Mouse (Mus musculus) embryo, embryonic 9.5 days (tissue): ENCODE data around the gene Gm11011.

Experiments
- DNase-seq: peaks from one replicate; pipeline ENCODE4 v3.0.0-alpha.2; 2017; ENCODE audit errors: extremely low spot score

The Gm11011 gene

DNA sequence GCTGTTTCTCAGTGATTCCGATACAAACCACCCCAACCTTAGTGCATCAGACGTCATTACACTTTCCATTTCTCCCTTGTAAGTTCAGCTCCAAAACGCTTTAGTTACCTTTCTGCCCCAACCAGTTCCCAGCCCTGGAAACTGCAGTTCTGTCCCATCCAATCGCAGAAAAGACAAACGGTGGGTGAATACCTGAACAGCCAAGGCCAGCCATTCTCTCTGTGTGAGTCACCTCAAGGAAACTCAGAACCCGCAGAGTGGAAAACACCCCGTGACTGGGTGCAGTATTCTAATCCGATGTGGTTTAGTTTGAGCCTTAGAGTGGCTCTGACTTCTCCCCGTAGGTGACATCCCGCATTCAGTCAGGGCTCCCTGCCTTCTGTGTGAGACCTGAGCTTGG, 2.2 kb upstream of the Gm11011 start:
- no peak for DNase-seq

- no peak for DNase-seq
Measured at GRCm38 (mm10) chr2:169586688-169587087, 857 bp downstream of the Gm11011 start.

DNA sequence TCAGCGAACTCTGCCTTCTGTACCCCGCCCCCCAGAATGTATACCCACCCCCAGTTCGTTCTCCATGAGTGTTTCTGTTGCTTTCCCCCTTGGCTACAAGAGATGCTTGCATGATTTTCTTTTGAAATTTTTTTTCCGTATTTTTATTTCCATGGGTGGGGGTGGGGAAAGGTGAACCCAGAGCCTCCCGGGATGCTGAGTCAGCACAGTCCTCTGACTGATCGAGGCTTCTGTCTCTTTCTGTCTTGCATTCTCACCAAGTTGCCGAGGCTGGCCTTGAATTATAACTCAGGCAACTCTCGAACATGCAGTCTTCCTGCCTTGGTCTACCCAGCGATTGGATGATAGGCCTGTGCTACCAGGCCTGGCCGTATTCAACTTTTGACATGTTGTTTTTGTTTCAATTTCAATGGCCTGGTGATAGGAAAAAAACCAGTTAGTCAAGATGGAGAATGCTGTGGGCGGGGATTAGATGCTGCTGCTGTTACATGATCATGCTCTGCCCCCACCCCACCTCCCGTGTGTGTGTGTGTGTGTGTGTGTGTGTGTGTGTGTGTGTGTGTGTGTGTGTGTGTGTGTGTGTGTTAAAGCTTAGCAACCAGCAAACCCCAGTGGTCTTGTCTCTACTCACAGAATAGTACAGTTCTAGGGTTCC, 1.8 kb downstream of the Gm11011 start:
- no peak for DNase-seq

GRCm38 (mm10) chr2:169584745-169585456, 2.6 kb downstream of the Gm11011 start:
- no peak for DNase-seq

GRCm38 (mm10) chr2:169583476-169583875, 4.1 kb downstream of the Gm11011 start:
- DNase-seq: no peak

GRCm38 (mm10) chr2:169577508-169578196, 9.9 kb downstream of the Gm11011 start:
- DNase-seq: no peak

DNA sequence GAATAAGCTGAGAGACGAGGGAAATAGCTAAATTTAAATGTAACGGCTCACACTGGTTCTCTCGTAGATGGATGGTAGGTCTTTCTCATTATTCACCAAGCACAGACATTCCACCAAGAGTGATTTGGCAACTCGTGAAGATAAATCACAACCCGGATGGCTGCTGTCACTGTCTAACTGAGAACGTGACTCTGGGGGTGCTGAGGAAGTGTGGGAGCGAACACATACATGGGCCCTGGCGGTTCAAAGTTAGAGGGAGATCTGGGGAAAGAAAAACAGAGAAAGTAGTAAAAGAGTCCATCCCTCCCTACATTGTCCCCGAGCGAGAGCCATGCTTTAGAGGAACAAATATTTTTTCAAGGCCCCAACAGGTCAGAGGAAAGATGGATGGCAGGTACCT, 17.5 kb downstream of the Gm11011 start:
- DNase-seq: no peak

DNA sequence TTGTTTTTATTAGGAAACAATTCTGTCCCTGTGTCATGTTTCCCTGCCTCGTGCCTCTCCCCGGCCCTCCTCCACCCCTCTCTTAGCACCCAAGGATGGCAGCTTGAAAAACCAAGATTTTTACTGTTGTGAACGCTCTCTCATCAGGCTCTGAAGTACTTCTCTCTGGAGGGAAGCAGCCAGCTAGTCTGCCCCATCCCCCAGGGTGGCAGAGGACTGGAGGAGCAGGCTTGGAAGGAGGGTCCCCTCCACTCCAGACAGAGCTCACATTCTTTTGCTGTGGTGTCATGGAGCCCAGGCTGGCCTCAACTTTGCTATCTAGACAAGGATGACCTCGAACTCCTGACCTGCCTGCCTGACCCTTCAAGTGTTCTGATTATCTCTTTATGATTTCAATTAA, 21.4 kb downstream of the Gm11011 start:
- no peak for DNase-seq

DNA sequence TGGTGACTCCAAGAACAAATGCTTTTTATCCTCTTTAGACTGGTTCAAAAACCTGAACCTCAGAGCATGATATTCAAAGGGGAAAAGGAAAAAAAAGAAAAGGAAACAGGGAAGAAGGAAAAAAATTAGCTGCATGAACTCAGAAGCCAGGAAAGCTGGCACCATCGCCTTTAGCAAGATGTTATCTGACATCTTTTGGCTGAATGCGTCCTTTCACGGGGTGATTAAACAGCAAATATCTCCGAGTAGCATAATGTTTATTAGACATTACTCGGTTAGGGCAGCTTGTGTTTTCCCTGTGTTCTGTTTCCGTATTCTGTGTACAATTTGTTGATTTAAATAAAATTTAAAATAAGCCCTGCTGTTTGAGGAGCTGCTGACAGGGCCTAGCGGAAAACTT, 21.8 kb downstream of the Gm11011 start:
- DNase-seq: no peak

GRCm38 (mm10) chr2:169545674-169546073, 41.9 kb downstream of the Gm11011 start:
- no peak for DNase-seq

DNA sequence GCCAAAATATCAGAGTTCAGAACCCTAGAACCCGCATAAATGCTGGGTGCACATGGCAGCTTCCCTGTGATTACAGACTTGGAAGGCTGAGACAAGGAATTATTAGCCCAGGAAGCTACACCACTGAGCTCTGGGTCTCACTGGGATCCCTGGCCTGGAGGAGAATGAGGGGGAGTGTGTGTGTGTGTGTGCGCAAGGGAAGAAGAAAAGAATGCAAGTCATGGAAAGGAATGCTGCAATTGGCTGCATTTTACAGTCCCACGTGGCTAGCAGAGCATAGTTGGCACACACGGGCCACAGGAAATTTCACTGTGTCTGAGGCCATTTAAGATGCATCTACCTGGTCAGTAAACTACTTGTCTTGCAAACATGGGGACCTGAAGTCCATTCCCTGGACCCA, 48.6 kb downstream of the Gm11011 start:
- no peak for DNase-seq
